Mouse (Mus musculus) layer of hippocampus, adult 9-10 months (tissue): ENCODE data around the gene Phlpp1.
"Not testable (repeated sequence)": the region's sequence is repeated elsewhere in the genome, so short reads cannot be mapped to it uniquely, and the experiment has no call there.

ENCODE experiments used
- DNase-seq: peaks from one replicate; pipeline ENCODE4 v3.0.0; 2022; ENCODE audit warnings: low spot score

Phlpp1 gene

GRCm38 (mm10) chr1:106243371-106243770 is 71.8 kb downstream of the Phlpp1 start:
- no peak for DNase-seq

- no peak for DNase-seq
Measured at GRCm38 (mm10) chr1:106244245-106244644, 72.7 kb downstream of the Phlpp1 start.

GRCm38 (mm10) chr1:106254047-106254446 is 82.5 kb downstream of the Phlpp1 start:
- DNase-seq, result no peak

GRCm38 (mm10) chr1:106257176-106257575 is 85.6 kb downstream of the Phlpp1 start:
- no peak for DNase-seq

- DNase-seq, result no peak
Measured at GRCm38 (mm10) chr1:106268028-106268799, 96.7 kb downstream of the Phlpp1 start.

GRCm38 (mm10) chr1:106269337-106269736 is 97.8 kb downstream of the Phlpp1 start:
- no peak for DNase-seq

- DNase-seq, result no peak
Measured at GRCm38 (mm10) chr1:106272916-106273315, 101.4 kb downstream of the Phlpp1 start.

GRCm38 (mm10) chr1:106273801-106274200 is 102.2 kb downstream of the Phlpp1 start:
- DNase-seq, result no peak

GRCm38 (mm10) chr1:106274561-106275001 is 103.0 kb downstream of the Phlpp1 start:
- DNase-seq, result no peak

- no peak for DNase-seq
Measured at GRCm38 (mm10) chr1:106275142-106275541, 103.6 kb downstream of the Phlpp1 start.

- no peak for DNase-seq
Measured at GRCm38 (mm10) chr1:106275731-106276130, 104.2 kb downstream of the Phlpp1 start.

- DNase-seq, result no peak
Measured at GRCm38 (mm10) chr1:106276824-106277223, 105.3 kb downstream of the Phlpp1 start.

GRCm38 (mm10) chr1:106277286-106277685 is 105.7 kb downstream of the Phlpp1 start:
- no peak for DNase-seq

- DNase-seq, result no peak
Measured at GRCm38 (mm10) chr1:106278552-106279060, 107.1 kb downstream of the Phlpp1 start.

- no peak for DNase-seq
Measured at GRCm38 (mm10) chr1:106279404-106280123, 108.0 kb downstream of the Phlpp1 start.

- no peak for DNase-seq
Measured at GRCm38 (mm10) chr1:106280171-106280913, 108.8 kb downstream of the Phlpp1 start.

- no peak for DNase-seq
Measured at GRCm38 (mm10) chr1:106286815-106287214, 115.3 kb downstream of the Phlpp1 start.

GRCm38 (mm10) chr1:106289065-106289464 is 117.5 kb downstream of the Phlpp1 start:
- DNase-seq, result no peak

- no peak for DNase-seq
Measured at GRCm38 (mm10) chr1:106289580-106289979, 118.0 kb downstream of the Phlpp1 start.

GRCm38 (mm10) chr1:106309394-106310039 is 138.0 kb downstream of the Phlpp1 start:
- no peak for DNase-seq

GRCm38 (mm10) chr1:106310285-106310684 is 138.7 kb downstream of the Phlpp1 start:
- no peak for DNase-seq

GRCm38 (mm10) chr1:106311830-106312229 is 140.3 kb downstream of the Phlpp1 start:
- not testable (repeated sequence) for DNase-seq
